Mouse (Mus musculus): ENCODE measurements around the gene Dkk3. TPM values are rescaled to one million over a fixed set of nuclear protein-coding genes. Genes with fewer than 3 reads are reported as not detected.
"Not testable (repeated sequence)": the region's sequence is repeated elsewhere in the genome, so short reads cannot be mapped to it uniquely, and the experiment has no call there.

Gene Dkk3
- total RNA-seq, 4 experiments from 2014 or later, result 22.5 to 28.9 (median 24.0) TPM

DNA sequence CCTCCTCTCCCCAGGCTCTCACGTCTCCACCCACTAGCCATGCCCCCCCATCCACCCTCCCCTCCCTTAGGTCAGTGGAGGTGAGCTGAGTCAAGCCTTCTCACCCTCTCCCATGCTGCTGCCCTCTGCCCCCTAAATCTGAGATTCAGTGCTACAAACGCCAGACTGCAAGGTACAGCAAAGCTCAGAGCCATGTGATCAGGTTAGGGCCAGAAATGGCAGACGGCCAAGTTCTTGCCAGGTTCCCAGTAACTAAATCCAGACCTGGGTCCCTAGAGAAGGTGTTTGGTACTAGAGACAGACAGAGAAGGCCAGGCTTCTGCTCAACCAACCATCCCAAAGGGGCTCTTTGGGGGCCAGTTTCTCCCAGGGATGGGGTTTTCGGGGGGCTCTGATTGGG, 30.0 kb downstream of the Dkk3 start:
- DNase-seq, result no peak

DNA sequence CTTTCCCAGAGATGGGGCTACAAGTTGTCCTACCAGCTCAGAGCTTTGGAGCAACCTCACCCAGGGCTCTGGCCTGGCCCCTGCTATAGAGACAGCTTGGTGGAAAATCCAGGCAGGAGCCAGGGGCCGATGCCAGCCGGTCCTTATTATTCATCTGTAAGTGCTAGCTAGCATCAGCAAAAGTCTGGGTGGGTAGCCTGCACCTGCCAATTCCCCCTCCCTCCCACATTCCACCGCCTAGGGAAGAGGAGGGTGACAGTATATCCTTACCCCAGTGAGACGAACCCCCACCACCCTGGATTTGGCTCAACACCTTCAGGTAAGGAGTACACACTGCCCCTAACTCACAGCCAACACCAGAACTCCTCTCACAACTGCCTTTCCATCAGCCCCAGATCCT, 30.9 kb downstream of the Dkk3 start:
- DNase-seq, result no peak

DNA sequence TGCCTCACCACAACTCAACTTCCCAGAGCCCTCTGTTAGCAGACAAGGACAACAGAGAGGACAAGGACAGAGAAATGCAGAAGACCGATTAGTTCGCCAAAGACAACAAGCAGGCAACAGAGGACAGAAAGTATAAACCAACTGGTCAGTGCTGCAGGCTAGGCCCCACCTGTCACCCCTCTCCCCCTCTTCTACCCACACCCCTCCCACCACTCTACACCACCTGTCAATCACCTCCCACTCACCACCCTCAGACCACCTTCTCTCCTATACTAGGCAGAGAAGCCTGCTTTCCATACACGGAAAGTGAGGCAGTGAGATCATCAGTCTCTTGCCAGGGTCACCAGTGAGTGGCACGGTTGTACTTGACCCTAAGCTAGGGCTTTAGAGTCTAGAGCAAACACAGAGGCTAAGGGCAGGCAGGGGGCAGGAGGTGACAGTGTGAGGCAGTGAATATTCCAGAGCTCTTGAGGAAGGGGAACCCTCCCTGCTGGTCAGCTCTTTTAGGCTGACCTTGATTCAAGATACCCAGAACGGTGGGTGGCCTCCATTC, 31.7 kb downstream of the Dkk3 start:
- peak; percentile 62 for DNase-seq

DNA sequence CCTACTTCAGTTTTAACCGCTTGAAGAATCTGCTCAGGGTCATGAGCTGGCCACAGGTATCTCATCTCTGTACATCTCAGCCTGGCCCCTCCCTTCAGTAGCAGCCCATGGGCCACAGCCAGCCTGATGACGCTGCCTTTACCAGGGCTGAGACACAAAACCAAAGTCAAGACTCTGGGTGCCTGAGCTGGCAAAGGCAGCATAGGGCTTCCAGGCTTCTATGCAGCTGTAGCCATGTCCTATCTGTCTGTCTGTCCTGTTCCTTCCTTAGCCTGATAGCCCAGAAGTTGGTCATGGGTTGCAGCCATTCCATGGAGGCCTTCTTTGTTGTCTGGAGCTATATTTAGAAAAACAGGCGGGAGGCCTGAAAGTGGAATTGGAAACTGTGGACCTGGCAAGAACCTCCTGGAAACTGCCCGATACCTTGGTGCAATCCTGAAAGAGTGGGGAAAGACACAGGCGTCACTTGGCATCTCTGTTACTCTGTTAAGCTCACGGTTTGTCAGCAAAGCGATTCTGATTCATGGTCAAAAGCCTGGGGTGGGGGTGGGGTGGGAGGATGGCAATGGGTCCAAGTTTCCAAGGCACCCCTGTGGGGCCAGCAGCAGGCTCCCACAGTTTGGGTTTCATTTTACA, 33.1 kb downstream of the Dkk3 start:
- no peak for DNase-seq

DNA sequence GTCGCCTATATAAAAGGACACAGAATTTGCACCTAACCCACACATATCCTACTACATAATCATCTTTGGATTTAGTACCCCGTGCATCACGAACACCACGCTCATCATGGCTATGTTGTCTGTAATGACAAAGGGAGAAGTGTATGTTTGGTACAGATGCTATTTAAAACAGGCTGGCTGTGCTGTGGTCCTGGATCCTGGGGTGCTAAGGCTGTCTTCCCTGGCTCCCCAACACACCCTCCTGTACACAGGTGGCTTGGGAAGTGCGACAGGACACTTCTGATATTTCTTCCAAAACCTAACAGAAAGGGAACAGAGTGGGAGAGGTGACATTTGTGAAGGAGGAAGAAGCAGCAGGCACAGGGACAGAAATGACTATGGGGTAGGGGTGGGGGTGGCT, 35.2 kb downstream of the Dkk3 start:
- DNase-seq, result no peak

DNA sequence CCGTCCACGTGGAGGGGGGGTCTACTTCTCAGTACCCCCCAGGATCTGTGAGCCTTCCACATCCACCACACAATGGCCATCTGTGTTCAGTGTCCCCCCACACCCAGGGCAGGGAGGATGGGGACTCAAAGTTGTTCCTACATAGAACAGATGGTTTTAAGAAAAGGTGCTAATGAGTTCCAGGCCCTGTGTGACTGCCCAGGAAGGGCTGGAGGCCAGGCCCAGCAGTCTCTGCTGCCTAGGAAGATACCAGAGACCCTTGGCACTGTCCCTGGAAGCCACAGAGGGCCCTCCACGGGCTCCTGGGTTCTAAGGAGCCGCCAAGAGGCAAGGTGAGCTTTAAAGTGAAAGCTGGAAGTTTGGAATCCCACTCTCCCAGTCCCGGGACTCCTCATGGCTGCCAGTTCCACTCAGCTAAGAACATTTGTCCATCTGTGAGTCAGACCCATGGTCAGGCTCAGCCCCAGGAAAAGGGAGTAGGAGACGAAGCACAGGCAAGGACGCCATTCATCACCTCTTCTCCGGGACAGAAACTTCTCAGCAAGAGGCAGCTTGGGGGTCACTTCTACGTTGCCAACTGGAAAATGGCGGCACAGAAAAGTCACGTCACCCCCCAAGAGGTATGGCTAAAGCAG, 36.9 kb downstream of the Dkk3 start:
- peak; percentile 60 for DNase-seq

DNA sequence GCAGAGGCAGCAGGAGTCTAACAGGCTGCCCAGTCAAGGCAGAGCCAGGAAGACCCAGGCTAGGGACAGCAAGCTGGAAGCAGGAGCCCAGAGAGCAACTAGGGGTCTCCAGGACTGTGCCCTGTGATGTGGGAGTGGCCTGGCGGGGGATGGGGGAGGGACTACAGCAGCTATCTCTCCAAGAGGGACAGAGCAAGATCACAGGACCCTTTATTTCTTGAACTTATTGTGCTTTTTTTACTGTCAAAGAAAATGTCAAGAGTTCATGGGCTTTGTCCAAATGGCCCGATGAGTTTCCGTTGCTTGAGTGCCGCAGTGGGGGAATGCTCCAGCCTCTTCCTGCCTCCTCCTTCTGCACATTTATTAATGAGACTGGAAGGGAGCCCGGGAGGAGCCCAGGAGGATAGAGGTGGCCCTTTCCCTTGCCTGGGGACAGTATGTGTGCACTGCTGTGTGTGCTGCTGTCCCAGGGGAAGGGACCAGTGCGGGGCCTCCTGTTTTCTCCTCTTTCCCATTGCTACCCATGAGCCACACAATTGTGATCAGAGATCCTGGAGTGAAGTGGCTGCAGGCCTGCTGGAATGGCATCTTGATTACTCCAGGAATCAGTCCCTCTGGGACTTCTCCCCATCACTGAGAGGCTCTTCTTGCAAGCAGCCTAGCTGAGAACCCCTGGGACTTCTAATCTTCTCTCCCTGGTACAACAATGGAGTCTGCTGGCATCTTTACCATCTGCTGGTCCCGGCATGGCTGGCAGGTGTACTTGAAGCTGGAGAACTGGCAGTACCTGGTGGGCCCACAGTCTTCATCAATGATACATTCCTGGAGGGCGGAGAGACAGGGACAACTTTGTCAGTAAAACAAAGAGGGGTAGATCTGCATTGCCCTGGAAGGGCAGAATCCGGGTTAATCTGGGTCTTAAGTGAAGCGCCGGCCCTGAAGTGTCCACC, 37.7 kb downstream of the Dkk3 start:
- DNase-seq, result no peak

DNA sequence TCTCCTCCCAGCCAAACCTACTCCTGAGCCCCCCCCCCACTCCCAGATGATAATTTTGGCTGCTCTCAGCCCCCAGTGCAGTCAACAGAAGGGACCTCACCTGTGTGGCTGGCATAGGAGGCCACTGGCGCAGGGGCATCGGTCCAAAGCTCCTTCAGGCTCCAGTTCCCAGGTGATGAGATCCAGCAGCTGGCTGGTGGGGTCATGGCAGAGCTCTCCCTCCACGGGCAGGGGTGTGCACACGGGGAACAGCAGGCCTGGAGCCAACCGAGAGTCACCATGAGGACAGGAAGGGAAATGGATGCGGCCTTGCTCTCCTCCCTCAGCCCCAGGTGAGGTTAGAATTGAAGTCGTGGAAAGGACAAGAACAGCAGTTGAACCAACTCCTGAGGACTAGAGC, 39.6 kb downstream of the Dkk3 start:
- DNase-seq, result no peak

DNA sequence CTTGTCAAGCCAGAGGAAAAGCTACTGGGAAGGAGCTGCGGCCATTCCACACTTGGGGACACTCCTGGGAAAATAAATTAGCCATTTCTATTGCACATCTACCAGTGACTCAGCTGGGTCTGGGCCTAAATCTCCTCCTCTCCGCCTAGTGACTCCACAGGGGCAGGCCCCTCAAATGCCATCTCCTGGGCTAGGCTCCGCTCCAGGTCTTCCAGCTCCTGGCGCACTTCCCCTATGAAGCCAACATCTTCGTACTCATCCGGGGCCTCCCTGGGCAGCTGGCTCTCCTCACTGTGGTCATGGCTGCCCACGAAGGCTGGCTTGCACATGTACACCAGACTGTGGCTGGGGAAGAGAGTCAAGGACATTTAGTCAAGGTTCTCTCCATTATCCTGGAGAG, 40.8 kb downstream of the Dkk3 start:
- DNase-seq, result no peak

DNA sequence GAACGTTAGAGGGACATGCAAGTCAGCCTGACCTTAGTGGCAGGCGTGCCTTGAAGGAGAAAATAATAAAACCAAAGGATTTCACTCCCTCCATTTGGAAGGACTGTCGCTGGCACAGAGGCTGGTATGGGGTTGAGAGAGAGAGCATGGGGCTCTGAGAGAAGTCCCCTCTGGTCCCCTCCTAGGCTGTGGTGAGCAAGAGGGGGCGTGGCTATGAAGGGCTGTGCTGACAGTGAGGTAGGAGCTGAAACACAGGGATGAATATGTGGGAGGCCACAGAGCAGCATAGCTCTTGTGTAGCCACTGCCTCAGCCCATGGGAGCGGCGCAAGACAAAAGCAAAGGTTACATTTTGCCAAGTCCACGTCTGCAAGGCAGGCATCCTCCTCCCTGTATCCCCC, 41.4 kb downstream of the Dkk3 start:
- no peak for DNase-seq

DNA sequence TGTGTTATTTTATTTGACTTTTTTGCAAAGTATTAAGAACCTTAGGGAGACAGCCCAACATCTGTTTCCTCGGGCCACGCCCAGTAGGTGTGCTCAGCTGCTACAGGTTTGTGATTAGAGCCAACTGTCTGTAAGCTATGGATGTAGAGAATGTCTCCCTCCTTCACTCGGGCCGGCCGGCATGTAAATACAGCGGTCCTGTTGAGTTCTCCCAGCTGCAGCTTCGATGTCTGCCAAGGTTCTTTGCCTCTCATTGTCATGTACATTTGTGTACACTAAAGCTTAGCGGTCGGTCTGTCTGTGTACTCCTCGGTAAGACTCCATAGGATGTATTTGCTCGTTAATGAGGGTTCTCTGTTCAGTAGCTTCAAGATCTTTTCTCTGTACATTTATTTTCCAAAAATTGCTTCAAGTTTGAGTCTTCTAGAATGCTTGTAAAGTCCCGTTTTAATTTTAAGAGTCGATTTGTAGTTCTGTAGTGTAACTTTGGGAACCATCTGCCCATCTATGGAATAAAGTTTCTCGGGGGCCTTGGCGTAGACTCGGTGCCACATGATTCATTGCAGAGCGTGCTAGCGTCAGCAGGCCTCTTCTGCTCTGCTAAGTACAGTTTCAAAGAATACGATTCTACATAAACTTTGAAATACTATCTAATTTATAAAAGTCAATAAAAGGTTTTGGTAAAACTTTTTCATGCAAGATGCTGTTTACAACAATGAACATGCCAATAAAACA, 48.1 kb downstream of the Dkk3 start:
- DNase-seq, result no peak

DNA sequence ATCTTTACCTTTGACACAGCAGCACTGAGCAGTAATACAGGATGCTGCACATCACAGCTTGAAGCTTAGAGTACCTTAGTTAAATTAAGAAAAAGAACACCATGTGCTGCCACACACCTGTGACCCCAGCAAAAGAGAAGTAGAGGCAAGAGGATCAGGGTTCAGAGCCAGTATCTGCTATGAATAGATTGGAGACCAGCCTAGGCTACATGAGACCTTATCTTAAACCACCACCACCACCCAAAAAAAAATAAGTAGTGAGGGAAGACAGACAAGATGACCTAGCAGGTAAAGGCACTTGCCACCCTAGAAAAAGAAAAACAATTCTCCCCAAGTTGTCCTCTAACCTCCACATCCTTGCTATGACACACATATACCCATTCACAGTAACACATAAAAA, 50.1 kb downstream of the Dkk3 start:
- DNase-seq, result no peak

DNA sequence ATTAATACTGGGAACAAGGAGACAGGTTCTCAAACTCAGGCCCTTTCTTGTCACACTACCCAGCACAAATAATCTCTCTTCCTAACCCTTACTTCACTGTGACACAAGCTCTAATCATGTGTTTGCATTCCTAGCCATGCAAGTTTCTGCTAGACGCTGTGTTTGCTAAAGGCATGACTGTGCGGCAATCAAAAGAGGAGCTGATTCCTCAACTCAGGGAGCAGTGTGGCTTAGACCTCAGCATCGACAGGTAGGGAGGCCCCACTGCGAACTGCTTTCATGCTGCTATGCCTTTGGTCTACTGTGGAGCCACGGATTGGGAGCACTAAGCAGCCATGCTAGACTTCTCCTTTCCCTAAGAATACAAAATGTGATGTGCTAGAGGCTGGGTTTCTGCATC, 55.0 kb downstream of the Dkk3 start:
- no peak for DNase-seq

DNA sequence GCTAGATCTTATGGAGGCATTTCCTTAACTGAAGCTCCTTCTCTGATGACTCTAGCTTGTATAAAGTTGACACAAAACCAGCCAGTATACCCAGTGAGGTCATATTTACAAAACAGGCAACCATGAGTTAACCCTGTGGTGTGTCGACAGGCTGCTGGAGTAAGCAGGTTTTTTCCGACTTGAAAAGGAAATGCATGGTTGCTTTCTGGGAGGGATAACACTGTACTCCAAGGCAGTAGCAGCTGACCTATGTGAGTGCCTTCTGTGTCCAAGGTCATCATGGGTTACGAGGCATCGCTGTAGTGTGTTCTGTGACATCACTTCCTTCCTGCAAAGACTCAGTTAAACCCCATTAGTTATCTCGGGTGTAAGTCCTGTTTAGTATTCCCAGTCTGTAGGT, 55.9 kb downstream of the Dkk3 start:
- DNase-seq, result no peak

DNA sequence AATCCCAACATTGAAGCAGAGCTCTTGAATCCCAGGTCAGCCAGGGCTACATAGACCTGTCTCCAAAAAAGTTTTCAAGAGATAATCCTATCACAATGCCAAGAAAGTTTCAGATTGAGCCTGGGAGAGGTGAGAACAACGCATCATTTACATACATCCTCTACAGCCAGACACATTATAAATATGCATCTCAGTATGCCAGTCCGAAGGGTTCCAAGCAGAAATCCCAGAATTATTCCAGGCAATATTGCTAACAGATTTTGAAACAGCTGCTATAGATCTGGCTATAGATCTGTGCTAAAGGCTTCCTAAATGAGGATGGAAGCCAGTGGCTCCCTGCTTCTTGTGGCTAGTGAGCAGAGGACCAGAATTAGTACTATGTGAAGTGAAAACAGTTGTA, 58.0 kb downstream of the Dkk3 start:
- DNase-seq, result no peak

DNA sequence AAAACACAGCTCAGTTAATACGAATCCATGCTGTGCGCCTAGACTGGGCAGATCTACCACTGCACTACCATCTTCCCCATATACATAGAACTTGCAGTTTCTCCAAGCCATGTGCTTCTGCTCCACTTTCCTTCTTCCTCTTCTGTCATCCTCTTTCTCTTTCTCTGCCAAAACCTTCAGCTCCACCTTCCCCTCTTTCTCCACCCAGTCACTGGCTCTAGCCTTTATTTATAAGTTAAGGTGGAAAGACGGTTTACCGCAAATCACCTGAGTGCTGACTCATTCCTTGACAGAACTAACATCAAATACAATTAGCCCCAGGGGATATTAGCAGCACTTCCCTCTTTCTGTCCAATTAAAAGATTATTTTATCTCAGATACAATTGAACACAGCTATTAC, 63.9 kb downstream of the Dkk3 start:
- not testable (repeated sequence) for DNase-seq

DNA sequence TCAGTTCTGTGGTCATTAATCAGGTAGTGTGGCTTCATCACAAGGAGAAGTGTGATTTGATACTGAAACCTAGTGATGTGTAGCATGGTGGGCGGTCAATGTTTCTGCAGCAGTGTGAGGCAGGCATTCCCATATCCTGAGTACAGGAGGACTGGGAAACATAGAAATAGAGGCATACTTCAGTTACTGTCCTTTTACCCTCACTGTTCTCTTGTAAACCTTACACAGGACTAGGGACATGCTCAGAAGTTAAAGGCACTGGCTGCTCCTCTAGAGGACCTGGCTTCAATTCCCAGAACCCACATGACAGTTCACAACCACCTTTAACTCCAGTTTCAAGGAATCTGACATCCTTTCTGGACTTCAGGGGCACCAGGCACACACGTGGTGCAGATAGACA, 72.7 kb downstream of the Dkk3 start:
- no peak for DNase-seq

DNA sequence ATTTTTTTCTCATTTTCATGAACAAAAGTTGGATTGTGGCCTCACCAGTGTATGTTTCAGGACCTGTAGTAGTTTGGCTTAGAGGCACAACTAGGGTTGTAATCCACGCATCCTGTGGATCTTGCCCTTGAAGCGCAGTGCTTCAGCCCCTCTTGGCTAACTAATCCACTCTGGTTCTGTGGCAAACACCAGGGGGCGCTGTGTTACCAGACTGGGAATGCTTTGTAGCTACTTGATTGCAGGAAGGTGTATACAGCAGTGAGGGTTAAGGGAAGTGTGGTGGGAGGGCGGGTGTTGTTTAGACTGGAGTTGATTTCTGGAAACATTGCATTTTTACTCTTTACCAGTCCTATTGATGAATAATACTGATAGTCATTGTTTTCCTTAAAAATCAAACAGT, 73.8 kb downstream of the Dkk3 start:
- DNase-seq, result peak; percentile 58

DNA sequence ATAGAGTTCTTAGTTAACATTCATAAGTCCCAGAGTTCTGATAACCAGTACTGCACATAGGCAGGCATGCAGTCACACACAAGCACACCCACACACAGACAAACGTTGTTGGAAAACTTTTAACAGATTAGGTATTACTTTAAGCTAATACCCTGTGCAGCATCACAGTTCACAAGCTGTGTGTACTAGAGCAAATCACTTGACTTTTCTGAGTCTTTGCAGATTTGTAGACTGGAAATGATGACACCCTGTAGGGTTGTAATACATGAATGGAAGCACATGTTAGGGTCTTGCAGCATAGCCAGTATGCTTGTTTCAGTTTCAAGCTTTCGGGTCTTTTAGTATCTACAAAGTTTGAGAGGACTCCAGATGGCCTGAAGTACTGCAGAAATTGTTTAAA, 74.6 kb downstream of the Dkk3 start:
- DNase-seq, result no peak

DNA sequence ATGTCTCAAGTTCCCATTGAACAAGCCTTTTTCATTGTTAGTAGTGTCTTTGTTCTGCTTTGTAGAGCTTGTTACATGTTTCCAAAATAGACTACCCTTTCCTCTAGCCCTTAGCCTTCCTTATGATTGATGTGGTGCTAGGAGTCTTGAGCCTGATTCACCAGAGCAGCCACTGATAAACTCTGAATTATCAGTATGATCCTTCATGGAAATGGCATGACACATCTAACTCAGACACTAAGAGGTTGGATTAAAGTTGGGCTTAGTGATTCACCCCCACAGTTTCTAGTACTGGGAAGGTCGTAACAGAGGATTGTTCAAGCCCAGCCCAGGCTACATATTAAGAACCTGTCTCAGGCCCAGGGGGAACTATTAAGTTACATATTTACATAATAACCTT, 76.2 kb downstream of the Dkk3 start:
- peak; percentile 14 for DNase-seq

DNA sequence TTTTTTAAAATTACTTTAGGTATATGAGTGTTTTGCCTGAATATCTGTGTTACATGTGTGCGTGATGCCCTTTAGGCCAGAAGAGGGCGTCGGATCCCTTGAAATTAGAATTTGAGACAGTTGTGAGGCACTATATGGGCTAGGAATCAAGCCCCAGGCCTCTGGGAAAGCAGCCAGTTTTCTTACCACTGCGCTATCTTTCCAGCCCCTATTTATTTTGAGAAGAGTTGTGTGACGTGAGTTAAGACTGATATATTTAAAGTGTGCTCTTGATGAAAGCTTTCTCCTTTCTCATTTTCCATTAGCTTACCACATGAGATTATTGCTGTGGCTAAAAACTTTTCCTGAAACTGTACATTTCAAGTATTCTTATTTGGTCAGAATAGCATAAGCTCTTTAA, 84.0 kb downstream of the Dkk3 start:
- no peak for DNase-seq

Data from adrenal gland, adult 8-10 months (tissue).